Mouse (Mus musculus): ENCODE measurements around the gene Nudt4.

Nudt4 gene

DNA sequence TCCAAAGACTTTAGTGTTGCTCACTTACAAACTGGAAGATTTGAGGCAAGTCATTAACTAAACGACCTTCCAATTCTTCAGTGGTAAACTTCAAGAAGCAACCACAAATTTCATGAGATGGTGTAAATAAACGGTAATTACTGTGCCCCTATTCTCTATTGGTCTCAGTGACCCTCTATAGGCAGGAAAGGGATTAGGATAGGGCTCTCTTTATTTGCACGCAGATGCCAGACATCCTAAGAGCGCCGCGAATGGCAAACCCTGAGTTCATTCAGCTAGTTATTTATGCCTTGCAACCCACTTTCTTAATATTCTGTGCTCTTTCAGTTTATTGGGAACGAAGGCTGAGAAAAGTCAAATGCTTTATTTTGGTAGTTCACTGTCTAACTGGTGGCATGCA lies 62.9 kb downstream of the Nudt4 start:
- no peak for DNase-seq (ENCODE audit: low read depth)
